Mouse (Mus musculus) liver (tissue): Measurements from ENCODE around the gene Olfr1262.

ENCODE experiments used
- DNase-seq: peaks from one replicate; pipeline ENCODE4 v3.0.0-alpha.2; 2020; ENCODE audit warnings: mixed read lengths

Gene Olfr1262

DNA sequence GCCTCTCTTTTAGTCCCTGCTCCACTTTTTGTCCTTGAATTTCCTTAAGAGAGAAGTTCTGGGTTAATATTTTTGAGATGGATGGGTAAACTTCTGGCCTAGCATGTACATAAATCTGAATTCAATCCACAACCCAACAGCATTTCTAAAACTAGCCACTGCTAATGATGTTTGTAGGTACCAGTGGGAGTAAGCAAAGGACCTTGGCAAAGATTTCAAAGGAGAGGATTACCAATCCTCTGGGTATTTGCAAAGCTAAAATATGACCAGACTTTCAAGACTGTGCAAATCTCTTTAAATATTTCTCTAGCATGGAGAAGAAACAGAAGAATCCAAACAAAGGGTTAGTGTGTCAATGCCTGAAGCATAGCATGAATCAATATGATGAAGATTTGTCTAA, at the start of gene Olfr1262:
Gene Olfr1262, plus strand, starts transcription at position 301 of the 400 bp plus-strand sequence.
- no peak for DNase-seq

DNA sequence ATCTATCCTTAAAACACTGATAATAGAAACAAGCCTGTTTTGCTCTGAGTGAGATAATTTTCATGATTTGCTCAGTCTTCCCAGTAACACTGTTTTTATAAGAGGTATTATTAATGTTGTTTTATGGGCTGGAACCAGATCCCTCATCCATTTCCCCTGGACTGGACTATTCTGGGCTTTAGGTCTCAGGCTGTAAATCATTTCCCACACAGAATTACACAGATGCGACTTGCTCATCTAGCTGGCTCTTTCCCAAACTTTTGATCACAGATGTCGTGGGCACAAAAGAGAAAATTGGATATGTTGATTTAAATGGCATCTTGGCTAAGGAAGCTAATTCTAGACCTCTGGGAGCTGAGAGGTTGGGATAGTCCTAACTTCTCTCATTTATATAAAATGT, 25.8 kb upstream of the Olfr1262 start, which contains the start of gene Olfr1260:
Gene Olfr1260, plus strand, starts transcription at position 157 of the 400 bp plus-strand sequence.
- DNase-seq: no peak

GRCm38 (mm10) chr2:89977709-89978108, 22.2 kb upstream of the Olfr1262 start:
- DNase-seq: no peak

DNA sequence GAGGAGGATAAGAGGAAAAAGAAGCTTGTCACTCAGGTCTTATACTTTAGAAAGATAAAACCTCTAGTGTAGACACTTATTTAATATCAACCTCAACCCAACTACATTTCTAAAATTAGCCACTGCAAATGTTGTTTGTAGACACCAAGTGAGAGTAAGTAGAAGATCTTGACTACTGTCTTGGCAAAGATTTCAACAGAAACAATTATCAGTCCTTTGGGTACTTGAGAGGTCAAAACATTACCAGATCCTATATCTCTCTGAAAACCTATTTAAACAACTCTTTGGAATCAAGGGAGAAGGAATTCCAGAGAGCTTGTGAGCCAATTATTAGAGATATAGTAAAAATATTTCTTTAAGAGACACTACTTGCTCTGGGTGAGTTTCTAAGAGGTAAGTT, 9.0 kb upstream of the Olfr1262 start, which contains the start of gene Olfr1261:
Gene Olfr1261, plus strand, starts transcription at position 301 of the 400 bp plus-strand sequence.
- DNase-seq: no peak

- no peak for DNase-seq
Observed at GRCm38 (mm10) chr2:90011831-90012230, 11.9 kb downstream of the Olfr1262 start, which contains the start of gene Olfr1263. Gene Olfr1263, plus strand, starts transcription at chr2:90012131.

- no peak for DNase-seq
Observed at GRCm38 (mm10) chr2:90025477-90025876, 25.5 kb downstream of the Olfr1262 start, which contains the start of gene Olfr1264. Gene Olfr1264, minus strand, starts transcription at chr2:90025577.

DNA sequence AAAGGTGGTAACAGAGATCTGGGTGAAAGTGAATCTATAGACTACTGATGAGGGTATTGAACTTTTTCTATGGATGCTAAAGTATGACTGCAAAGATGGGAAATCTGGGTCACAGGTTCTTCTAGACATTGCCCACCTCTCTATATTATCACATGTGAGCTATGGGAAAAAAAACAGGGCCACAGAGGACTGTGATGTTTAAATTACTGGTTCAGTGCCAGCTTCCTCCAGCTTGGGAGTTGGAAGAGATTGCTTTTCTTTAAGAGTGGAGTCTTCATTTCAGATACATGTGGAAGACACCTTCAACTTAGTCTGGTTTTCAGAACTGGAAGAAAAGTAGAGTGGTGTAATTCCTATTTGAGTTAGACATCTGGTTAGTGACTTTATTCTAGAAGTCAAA, 35.1 kb downstream of the Olfr1262 start, which contains the start of gene Olfr1265:
Gene Olfr1265, plus strand, starts transcription at position 301 of the 400 bp plus-strand sequence.
- DNase-seq: no peak
